Mouse (Mus musculus) spleen, postnatal 36 days (tissue): ENCODE measurements at regions not wholly inside any gene's neighbourhood (a gene's known extent, or its start where the extent isn't known, plus 50 kb on each side); places are given as distances from the start of the nearest gene placed in this dataset.

ENCODE experiments used
- DNase-seq, 2 experiments: peaks; one replicate each; pipeline ENCODE4 v3.0.0; 2022; ENCODE audit warnings: low spot score in 2 of 2, mixed read lengths in 1 of 2

DNA sequence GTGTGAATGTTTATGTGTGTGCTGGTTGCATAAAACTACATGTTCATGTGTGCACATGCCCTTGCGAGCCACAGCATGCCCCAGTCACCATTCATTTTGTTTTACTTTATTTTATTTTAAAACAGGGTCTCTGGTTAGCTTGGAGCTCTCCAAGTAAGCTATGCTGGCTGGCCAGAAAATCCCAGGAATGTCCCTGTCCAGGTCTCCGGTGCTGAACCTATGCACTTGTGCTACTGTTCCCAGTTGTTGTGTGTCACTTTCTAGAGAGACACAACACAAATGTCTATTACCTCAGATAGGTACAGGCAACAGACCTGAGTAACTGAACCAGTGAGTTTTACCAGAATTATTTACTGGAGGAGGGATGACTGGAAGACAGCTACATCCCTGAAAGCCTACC is 530.4 kb upstream of the Castor2 start:
- DNase-seq: no peak

DNA sequence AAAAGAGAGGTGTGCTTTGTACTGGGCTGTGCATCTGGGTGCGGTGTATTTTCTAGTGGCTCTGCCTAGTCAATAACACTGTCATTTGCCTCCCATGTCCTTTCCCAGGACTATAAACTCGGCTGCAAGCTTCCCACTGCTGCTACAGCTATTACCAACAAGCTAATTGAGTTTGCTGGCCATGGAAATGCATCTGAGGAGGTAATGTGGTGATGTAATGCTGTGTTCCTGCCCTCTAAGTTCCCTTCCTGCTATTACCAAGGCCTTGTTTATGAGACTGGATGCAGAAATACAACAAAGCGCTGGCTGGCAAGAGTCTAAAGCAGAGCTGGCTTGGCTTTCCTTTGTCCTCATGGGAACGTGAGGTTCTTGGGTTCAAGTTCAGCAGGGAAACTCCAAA is 533.0 kb upstream of the Castor2 start:
- no peak for DNase-seq

DNA sequence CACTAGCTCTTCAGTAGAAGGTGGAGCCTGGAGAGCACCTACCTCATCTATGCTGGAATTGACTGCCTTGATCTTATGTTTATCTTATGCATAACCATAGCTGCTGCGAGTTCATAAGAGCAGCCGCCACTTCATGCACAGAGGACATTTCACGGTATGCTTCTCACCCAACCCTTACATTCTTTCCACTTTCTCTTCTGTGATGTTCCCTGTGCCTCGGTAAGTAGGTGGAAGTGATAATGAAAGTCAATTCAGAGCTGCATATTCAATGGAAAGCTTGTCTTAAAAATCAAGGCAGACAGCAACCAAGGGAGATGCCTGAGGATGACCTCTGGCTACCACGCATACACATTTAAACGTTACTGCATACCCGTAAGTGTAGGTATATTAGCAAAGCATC is 548.9 kb upstream of the Castor2 start:
- no peak for DNase-seq

DNA sequence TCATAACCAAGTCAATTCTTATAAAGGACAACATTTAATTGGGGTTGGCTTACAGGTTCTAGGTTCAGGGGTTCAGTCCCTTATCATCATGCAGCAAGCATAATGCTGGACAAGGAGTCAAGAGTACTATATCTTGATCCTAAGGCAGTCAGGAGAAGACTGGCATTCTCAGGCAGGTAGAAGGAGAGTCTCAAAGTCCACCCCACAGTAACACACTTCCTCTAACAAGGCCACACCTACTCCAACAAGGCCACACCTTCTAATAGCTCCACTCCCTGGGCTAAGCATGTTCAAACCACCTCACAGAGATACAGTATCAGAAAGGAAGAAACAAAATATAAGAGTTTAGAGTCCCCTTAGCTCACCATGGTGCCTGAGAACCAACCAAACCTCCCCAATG is 557.3 kb upstream of the Castor2 start:
- no peak for DNase-seq

DNA sequence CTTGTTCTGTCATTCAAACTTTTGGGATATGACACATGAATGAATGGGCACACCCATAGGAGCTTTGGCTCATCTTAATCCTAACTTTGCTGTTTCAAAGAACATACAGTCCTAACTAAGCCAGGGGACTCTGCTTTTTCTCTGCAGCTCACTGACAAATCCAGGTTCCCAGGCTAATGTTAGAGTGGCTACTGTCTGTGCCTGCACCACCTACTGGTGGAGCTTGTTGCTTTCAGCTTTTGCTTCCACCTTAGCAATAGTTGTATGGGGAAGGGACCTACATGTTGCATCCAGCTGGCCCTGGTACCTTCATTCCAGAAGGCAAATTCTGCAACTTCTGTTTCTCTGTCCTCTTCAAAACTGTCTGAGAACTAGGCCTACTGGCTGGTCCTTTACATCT is 566.8 kb upstream of the Castor2 start:
- no peak for DNase-seq

DNA sequence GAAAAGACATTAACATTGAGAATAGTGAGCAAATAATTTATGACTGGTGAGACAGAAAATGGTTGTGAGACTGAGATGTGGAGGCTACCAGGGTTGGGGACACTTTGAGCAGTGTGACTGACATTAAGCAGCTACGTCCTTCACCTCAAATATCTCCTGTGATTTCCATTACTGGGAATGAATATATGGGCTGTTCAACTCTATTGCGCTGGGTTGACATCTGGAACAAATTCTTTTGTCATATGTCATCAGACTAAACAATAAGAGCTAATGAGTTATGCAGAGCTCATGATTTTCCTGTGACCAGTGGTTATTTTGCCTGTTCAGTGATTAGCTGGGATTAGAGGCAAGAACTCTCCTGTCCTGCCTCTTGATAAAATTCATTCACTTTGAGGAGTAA is 593.9 kb upstream of the Castor2 start:
- no peak for DNase-seq

DNA sequence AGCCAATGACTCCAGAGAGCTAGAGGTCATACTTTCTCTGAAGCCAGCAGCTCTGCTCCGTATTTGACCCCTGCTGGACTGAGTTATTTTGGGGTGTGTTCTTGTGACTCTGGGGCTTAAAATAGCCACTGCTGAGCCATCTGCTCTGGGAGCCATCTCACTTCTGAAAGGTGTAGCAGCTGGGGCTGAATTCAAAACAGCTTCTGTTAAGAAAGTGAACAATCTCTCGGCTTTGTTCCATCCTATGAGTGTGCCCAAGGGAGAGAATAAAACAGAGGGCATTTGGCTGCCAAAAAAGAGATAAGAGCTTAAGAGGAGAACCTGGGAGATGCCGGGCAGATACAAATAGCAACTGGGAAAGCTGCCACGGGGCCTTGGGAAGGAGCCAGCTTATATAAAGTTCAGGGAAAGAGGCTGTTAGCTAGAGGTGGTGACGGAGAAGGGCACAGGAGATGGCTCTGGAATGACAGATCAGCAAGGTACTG is 611.7 kb upstream of the Castor2 start:
- DNase-seq: no peak

DNA sequence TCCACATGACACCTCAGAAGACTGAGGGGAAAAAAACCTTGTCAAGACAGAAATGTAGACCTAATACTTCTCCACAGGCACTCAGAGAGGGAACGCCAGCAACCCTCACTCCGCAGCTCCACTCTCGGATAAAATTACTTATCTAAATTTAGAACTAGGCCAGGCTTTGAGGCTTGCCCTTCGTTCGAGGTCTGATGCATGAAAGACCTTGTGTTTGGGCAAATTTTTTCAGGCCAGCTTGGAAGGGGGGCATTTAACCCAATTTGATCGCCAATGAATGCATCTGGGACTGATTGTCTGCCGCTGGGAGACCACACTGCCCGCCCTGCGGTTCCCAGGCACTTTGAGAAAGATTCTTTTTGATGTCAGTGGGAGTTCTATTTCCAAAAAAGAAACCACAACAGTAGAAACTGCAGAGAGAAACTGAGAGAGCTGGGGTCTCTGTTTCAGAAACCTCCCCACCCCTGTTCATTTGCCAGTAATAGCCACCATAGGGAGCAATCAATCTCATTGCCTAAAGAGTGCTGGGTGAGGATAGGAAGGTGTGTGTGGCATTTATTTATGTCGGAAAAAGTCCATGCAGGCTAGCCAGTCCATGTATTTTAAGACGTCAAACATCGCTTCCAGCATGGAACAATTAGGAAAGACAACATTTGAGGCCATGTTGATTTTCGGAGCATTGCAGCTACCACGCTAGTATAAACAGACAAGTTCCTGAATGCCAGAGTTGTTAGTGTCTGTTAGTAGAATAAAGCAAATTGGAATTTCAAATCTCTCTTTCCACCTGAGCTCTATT is 617.0 kb upstream of the Castor2 start:
- no peak for DNase-seq

DNA sequence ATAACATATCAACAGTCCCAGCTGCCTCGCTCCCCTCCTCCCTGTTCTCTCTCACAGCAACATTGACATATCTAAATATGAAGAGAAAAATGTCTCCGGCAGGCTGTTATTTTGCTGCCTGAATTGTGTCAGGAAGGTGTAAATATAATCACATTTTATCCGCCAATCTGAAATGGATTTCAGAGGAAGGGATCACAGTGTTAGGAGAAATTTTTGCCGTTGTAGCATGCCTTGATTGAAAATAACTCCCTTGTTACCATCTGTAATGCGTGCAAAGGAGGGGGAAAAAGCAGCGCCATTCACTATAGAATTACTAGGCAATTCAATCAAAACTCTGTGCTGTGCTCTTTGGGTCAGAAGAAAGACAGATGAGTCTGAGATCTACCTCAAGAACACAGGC is 620.3 kb upstream of the Castor2 start:
- no peak for DNase-seq

DNA sequence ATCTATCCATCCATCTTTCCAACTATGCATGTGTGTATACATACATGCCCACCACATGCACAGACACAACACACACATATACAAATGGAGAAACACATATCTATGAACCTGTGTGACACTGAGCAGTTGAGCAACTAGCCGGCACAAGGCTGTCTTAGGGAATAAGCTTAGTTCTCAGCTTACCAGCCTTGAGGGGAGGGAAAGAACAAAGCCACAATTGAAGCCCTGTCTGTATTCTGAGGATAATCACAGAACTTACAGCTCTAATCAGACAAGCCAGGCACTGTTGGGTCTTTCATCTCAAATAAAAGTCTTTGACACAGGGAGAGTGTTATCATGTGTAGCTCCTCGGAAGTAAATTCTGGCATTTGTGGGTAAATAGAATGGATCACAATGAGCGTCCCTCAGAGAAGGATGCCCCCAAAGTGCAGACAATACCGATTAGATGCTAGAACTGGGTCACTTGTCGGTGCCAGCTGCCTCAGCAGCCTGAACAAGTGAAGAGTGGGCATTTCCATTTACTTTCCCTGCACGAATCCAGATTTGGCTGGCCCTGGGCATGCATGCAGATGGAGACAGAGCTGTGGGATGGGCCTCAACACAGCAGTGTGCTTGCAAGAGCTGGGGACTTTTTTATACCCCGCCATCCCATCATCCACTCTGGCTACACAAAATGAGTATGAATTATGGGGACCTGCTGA is 646.0 kb upstream of the Castor2 start:
- no peak for DNase-seq

DNA sequence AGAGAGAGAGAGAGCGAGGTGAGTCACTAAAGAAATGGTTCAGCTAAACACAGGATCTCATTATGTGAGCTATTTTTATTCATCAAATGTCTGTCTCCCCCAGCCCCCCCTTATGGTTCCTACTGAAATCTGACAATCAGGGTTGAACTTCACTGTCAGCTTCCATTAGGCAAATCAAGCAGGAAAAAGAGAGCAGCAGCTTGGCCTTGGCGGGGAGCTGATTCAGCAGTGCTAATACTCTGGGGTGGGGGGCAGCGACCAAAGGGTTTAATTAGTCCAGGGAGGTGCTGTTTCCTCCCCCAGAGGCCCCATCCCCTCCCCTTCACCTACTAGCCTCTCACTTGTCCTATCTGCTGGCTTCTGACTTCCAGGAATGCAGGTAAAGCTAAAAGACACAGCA is 649.6 kb upstream of the Castor2 start:
- DNase-seq: no peak

DNA sequence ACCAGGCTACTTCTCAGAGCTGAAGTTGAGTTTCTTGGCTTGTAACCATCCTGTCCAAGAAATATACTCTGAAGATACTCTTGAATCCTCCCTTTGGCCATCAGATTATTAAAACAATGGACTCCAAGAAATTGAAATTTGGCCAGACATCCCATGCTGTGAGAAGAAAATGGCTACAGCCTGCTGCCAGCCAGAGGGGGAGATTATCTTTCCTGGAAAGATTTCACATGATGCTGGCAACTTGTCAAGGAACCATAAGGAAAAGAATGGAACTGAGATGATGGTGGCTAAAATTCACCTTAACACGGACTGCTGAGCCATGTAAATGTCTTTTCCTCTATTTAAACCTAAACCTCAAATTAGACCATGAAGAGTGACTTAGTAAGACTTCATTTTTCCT is 698.7 kb upstream of the Castor2 start:
- no peak for DNase-seq

DNA sequence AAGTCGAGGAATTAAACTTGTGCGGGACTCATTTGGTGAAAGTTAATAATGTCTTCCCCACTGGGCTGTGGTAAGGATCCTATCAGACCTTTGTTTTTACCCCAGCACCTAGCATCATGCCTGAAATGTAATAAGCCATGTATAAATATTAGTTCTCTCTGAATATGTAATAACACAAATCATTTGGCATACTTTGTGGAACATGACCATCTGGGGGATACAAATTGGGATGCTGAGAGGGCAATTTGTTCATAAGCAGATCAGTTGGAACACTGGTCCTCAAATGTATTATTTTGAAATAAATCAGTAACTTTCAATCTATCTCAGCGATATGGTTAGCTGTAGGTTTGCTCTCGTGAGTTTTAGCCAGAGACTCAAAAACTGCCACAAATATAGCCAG is 709.6 kb upstream of the Castor2 start:
- DNase-seq: no peak

DNA sequence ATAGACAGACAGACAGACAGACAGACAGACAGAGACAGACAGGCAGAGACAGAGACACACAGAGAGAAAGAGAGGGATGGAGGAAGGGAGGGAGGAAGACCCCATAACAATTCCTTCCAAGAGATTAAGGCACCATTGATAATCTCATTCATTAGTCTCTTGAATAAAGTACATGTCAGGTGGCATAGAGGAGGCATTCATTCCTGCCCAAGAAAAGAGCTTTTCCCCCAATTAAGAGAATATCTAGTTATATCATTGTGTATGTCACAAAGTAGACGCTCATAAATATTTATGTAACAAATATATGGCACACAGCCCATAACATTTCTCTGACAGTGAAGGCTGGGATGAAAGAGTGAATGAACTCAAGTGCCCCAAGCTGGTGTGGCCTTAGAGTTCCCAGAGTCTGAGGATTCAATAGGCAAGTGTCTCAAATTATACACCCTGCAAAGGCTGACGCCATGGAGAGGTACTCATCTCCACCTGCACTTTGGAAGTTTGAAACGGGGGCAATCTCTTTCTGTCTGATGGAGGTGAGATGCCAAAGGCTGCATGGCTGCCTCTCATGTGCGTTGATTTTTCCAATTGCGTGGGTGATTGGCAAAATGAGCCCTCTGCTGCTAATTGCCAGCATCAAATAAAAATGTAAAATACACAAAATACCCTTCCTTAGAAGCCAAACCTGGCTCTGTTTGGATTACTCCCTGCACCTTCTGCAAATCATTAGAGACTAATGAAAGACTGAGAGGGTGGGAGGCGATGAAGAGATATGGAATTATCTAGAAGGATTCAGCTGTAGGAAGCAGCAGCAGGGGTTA is 710.3 kb upstream of the Castor2 start:
- DNase-seq: no peak

DNA sequence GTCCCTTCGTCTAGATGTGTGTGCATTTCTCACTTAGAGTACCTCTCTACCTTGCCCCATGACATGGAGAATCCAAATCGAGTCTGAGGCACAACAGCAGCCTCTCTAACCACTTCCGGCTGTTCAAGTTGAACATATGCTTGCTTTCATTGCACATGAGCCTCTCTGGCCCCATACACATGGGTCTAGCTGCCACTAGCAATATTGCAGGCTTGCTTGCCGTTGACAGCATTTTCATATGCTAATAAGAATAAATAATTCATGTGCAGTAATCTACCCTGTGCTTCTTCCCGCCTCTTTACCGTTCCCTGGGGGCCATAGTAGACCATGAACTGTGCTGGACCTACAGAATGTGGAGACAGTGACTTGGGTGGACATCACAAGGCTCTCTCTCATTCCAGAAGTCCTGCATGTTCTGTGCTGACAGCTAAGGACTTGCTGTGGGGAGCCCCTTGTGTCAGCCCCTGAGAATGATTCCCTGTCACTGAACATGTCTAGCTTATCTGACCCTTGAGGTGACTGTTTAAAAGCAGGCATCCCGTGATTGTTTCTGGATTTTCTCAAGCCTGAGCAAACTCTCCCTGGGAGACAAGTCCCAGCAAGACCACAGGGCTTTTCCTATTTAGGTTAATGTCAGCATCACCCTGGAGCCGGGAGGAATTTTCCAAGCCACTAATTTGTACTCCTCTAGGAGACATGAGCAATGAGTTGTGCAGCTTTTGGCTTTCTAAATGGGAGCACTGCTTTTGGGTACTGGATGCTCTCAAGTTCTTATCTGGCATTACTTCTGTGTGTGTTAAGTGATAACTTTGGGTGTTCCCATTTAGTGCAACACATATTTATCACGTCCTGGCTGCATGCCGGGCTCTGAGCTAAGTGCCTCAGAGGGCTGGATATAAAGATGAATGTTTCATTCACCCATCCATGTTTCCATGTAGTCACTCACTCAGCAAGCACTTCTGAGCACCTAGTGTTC is 713.8 kb upstream of the Castor2 start:
- DNase-seq: no peak

DNA sequence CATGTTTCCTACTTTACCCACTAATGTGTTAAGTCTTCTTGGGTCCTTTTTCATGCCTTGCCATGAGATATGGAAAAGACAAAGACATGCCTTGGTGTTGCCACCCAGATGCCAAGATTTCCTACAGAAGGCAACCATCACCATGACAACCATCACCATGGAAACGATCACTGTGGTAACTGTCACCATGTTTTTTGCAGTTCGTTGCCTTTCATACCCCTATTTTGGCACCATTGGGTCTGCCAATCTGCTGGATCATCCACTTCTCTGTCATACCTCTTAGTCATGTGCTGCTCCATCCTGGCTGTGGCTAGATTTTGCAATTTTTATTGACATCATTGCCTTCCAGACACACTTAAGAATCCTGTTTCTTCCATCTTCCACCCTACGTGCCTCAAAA is 733.7 kb upstream of the Castor2 start:
- no peak for DNase-seq

DNA sequence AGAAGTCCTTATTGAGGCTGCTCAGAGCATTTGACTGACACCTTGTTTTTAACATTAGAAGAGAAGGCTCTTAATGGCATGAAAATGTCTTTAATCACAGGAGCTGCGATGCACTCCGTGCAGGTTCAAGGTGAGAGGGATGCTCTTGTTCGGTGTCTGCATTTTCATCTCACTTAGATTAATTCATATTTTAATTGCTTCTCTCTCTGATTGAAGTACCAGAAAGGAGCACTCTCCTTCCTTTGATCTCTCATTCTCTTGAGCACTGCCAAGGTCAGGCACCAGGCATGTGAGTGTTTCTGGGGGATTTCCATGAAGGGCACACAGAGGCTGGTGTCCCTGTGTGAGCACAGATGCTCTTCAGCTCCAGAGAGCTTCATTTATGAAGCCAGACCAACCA is 752.0 kb upstream of the Castor2 start:
- no peak for DNase-seq

DNA sequence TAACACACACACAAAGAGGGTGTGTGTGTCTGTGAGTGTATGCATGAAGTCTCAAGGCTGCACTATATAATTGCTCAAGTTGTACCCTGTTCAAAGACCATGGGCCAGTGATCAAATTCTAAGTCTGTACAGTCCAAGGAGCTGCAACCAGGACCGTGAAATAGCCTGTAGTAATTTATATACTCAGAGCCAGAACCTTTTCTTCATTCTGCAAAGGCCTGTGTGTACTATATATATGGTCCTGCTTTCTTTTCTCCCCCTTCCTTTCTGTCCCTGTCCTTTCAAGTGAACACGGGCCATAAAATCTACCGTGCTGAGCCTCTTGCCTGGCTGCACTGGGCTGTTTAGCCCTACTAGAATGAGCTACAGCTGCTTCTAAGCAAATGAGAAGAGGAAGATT is 757.5 kb upstream of the Castor2 start:
- no peak for DNase-seq

DNA sequence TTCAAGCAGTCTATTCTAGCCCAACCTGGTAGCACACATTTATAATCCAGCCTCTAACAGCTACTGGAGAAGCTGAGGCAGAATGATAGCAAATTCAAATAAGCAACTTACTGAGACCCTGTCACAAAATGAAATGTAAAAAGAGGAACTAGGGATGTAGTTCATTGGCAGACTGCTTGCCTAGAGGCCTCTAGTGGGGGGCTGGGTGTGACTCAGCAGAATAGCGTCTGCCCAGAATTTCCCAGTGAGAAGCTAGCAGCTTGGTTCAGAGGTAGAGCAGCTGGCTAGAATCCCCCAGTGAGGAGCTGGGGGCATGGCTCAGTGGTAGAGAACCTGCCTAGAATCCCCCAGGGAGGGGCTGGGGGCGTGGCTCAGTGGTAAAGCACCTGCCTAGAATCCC is 777.5 kb upstream of the Auts2 start:
- DNase-seq: no peak

DNA sequence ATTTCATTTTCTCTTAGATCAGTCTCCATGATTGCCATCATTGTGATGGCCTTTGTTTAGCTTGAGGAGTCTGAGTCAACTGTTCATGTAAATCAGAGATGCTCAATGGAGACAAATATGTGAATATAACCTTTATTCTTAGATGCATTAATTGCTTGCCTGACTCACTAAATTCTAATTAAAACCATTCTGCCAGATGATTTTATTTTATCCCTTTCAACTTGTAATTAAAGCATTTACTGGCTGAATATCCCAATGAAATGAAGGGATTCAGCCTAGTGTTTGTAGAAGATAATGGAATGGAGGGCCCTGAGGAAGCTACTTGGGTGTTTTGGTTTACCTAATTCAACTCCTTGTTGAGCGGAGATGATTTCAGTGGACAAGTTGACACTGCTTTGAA is 777.1 kb upstream of the Auts2 start:
- no peak for DNase-seq

DNA sequence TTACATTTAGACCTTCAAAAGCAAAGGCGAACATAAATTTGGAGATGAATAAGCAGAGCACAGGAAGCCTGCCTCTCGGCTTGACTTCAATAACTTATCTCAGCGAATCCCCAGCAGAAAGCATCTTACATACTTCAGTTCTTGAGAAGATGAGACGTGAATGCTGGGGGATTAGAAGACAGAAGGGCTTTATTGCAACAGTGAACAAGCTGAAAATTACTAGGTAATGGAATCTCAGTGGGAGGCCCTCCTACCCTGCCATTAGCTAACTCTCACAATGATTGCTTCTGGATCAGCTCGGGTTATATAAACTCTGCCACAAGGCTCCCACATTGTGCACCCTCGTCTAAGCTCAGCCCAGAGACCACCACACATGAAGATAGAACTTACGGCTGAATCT is 770.9 kb upstream of the Auts2 start:
- DNase-seq: no peak
